Mouse (Mus musculus): ENCODE results near the gene Zeb2. TPM values are rescaled to one million over a fixed set of nuclear protein-coding genes. Genes with fewer than 3 reads are reported as not detected.

The Zeb2 gene
- polyA plus RNA-seq, 1 experiment from 2014 or later, result 84.3 TPM

- Histone ChIP-seq H3K9me3 (ENCODE audit: control insufficient read depth, low read length) (no peaks in the 10 kb centered on the region), H3K36me3 (ENCODE audit: control insufficient read depth, insufficient read depth, low read length) (no peaks in the 10 kb centered on the region), H3K4me1 (replicated peaks; ENCODE audit: control insufficient read depth, insufficient read depth, low read length) (peaks cover 11% of the 10 kb centered on the region), H3K27ac (ENCODE audit: low read length) (no peak overlapping the region), H3K4me3 (ENCODE audit: low read length) (no peak overlapping the region), H3K27me3 (ENCODE audit: control insufficient read depth, insufficient read depth, low read depth, low read length) (no peaks in the 10 kb centered on the region), H3K9ac (ENCODE audit: low read length) (no peak overlapping the region), H3K4me2 (ENCODE audit: low read depth, low read length) (no peak overlapping the region)
- ATAC-seq (ENCODE audit: low read depth), result no peak
- WGBS, result 44% methylated on average over 4 of the region's 4 CpGs
Observed at GRCm38 (mm10) chr2:45087208-45087607, 30.0 kb downstream of the Zeb2 start.

DNA sequence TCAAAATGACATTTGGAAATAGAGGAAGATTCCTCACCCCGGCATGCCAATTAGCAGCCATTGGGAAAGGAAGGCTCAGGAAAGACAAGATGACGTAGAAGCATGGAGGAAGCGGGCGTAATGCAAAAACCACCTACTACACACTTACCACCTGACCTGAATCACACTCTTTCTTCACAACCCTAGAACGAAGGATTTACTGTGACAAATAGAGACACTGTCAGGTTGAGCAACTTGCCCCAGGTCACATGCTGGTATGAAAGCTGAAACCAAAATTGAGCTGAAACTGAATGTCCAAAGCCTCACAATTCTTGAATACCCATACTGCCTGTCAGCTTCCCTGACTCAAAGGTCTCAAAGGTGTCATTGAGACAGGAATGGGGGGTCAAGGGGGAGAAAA lies 31.5 kb downstream of the Zeb2 start:
- Histone ChIP-seq H3K9ac (ENCODE audit: low read length) (no peak overlapping the region), H3K27me3 (ENCODE audit: control insufficient read depth, insufficient read depth, low read depth, low read length) (no peaks in the 10 kb centered on the region), H3K4me2 (ENCODE audit: low read depth, low read length) (no peak overlapping the region), H3K9me3 (ENCODE audit: control insufficient read depth, low read length) (no peaks in the 10 kb centered on the region), H3K27ac (ENCODE audit: low read length) (no peak overlapping the region), H3K4me3 (ENCODE audit: low read length) (no peak overlapping the region), H3K36me3 (ENCODE audit: control insufficient read depth, insufficient read depth, low read length) (no peaks in the 10 kb centered on the region), H3K4me1 (replicated peaks; ENCODE audit: control insufficient read depth, insufficient read depth, low read length) (peaks cover 13% of the 10 kb centered on the region)
- WGBS, result 85% methylated on average over 5 of the region's 5 CpGs
- ATAC-seq (ENCODE audit: low read depth), result no peak

DNA sequence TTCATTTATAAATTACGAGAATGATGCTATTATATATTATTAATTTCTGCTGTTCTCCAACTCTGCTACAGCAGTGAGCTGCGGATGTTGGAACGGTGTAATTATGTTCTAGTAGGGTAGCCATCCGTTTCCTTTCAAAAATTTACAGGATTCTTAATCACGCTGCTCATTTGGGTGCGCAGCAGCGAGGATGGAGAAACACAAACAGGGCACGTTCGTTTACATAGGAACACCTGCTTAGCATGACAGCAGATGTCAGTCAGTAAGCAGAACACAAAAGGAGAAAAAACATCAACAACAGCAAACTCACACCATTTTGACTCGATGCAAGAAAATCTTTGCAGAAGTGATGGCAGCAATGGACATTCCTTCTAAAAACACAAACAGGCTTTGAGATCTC lies 34.2 kb downstream of the Zeb2 start:
- peaks cover 4% of the 10 kb centered on the region; the same call in 1 of the 2 replicates for H3K4me1 ChIP-seq (replicated peaks; ENCODE audit: control insufficient read depth, insufficient read depth, low read length)
- H3K27me3 ChIP-seq (ENCODE audit: control insufficient read depth, insufficient read depth, low read depth, low read length), result no peaks in the 10 kb centered on the region
- 49% methylated on average over 10 of the region's 10 CpGs for WGBS
- H3K9ac ChIP-seq (ENCODE audit: low read length), result no peak overlapping the region
- no peak overlapping the region for H3K27ac ChIP-seq (ENCODE audit: low read length)
- no peaks in the 10 kb centered on the region for H3K9me3 ChIP-seq (ENCODE audit: control insufficient read depth, low read length)
- no peaks in the 10 kb centered on the region for H3K36me3 ChIP-seq (ENCODE audit: control insufficient read depth, insufficient read depth, low read length)
- no peak overlapping the region for H3K4me2 ChIP-seq (ENCODE audit: low read depth, low read length)
- no peak overlapping the region for H3K4me3 ChIP-seq (ENCODE audit: low read length)
- no peak for ATAC-seq (ENCODE audit: low read depth)

DNA sequence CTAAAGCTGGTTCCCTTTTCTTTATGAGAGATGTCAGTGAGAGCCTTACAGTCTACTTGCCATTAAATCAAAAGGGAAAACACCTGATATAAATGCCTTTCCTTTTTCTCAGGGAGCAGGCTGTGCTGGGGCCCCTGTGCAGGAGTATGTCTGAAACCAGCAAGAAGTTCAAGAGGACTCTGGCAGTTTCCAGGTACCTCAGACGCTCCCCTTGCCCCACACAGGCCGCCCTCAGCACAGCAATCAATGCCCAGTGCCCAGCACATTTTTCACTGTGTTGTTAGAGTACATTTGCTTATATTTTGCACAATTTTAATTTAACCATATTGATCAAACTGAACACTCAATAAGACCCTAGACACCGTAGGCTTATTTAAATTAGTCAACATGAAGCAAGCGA lies 35.6 kb downstream of the Zeb2 start:
- Histone ChIP-seq H3K27ac (ENCODE audit: low read length) (no peak overlapping the region), H3K4me1 (replicated peaks; ENCODE audit: control insufficient read depth, insufficient read depth, low read length) (peaks cover 4% of the 10 kb centered on the region; the same call in 1 of the 2 replicates), H3K9ac (ENCODE audit: low read length) (no peak overlapping the region), H3K27me3 (ENCODE audit: control insufficient read depth, insufficient read depth, low read depth, low read length) (no peaks in the 10 kb centered on the region), H3K4me3 (ENCODE audit: low read length) (no peak overlapping the region), H3K36me3 (ENCODE audit: control insufficient read depth, insufficient read depth, low read length) (no peaks in the 10 kb centered on the region; the same call in 1 of the 2 replicates), H3K4me2 (ENCODE audit: low read depth, low read length) (no peak overlapping the region), H3K9me3 (ENCODE audit: control insufficient read depth, low read length) (no peaks in the 10 kb centered on the region)
- no peak for ATAC-seq (ENCODE audit: low read depth)
- WGBS, result 78% methylated on average over 4 of the region's 4 CpGs

GRCm38 (mm10) chr2:45077938-45078487 lies 39.2 kb downstream of the Zeb2 start:
- Histone ChIP-seq H3K4me2 (ENCODE audit: low read depth, low read length) (no peak overlapping the region), H3K36me3 (ENCODE audit: control insufficient read depth, insufficient read depth, low read length) (no peaks in the 10 kb centered on the region; the same call in 1 of the 2 replicates), H3K4me3 (ENCODE audit: low read length) (no peak overlapping the region), H3K9ac (ENCODE audit: low read length) (no peak overlapping the region), H3K4me1 (replicated peaks; ENCODE audit: control insufficient read depth, insufficient read depth, low read length) (peaks cover 7% of the 10 kb centered on the region), H3K27me3 (ENCODE audit: control insufficient read depth, insufficient read depth, low read depth, low read length) (no peaks in the 10 kb centered on the region), H3K9me3 (ENCODE audit: control insufficient read depth, low read length) (no peaks in the 10 kb centered on the region), H3K27ac (ENCODE audit: low read length) (no peak overlapping the region)
- ATAC-seq (ENCODE audit: low read depth), result peak; percentile 26; the same call in 1 of the 2 replicates
- 46% methylated on average over 3 of the region's 3 CpGs for WGBS

DNA sequence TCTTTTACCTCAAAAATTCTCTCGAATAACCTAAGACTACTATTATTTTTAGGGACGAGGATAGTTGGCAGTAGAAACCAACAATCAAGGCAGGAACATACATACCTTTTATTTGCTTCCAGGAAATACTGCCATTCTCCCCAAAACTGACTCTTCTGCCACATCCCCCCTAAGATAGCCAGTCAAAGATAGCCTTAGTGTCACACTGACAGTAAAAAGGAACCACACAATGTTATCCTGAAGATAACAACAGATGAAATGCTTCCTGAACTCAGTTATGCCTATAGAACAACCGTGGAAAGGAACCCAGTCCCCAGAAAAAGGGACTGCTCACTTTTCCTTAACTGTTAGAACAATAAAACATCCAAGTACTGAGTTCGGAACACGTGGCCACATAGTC lies 39.8 kb downstream of the Zeb2 start:
- Histone ChIP-seq H3K4me1 (replicated peaks; ENCODE audit: control insufficient read depth, insufficient read depth, low read length) (peaks cover 10% of the 10 kb centered on the region), H3K4me2 (ENCODE audit: low read depth, low read length) (no peak overlapping the region), H3K9me3 (ENCODE audit: control insufficient read depth, low read length) (no peaks in the 10 kb centered on the region), H3K27me3 (ENCODE audit: control insufficient read depth, insufficient read depth, low read depth, low read length) (no peaks in the 10 kb centered on the region), H3K9ac (ENCODE audit: low read length) (no peak overlapping the region), H3K36me3 (ENCODE audit: control insufficient read depth, insufficient read depth, low read length) (no peaks in the 10 kb centered on the region; the same call in 1 of the 2 replicates), H3K4me3 (ENCODE audit: low read length) (no peak overlapping the region), H3K27ac (ENCODE audit: low read length) (no peak overlapping the region)
- ATAC-seq (ENCODE audit: low read depth), result no peak
- WGBS, result 80% methylated on average over 5 of the region's 5 CpGs

DNA sequence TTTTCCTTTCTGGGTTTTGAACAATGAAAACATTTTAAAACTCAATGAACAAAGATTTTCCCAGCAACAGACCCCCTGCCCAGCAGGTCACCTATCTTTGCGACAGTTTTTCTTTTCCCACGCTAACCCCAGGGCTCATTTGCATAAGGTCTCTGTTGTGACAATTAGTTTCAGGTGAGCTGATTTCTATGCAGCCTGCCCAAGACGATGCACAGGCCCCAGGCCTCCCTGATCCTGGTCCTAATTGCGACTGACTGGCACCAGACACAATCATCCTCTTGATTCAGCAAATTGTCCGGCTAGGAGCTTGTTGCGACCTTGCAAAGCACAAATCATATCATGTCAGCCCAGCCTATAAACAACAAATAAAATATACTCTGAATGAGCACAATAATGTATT lies 44.2 kb downstream of the Zeb2 start:
- 62% methylated on average over 6 of the region's 6 CpGs for whole genome bisulfite sequencing

DNA sequence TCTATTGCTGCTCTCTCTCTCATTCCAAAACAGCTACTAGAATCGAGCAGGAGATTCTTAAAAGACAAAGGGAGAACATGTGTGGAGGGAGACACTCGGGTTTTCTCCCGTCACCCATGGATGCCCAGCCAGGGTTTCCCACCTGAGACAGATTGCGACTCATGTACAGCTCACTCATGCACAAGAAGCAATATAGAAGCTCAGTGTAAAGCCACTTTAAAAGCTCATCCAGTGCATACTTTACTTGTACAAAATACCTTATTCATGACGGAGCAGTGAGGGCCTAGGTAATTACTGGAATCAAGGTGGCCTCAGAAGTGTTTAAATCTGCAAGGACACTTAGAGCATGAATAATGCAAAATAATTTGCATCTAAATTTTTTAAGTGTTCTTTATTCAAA lies 45.9 kb downstream of the Zeb2 start:
- Histone ChIP-seq H3K4me3 (ENCODE audit: low read length) (no peak overlapping the region), H3K27me3 (ENCODE audit: control insufficient read depth, insufficient read depth, low read depth, low read length) (no peaks in the 10 kb centered on the region), H3K9me3 (ENCODE audit: control insufficient read depth, low read length) (no peaks in the 10 kb centered on the region), H3K27ac (ENCODE audit: low read length) (peak overlapping the region; percentile 71), H3K4me2 (ENCODE audit: low read depth, low read length) (no peak overlapping the region), H3K4me1 (replicated peaks; ENCODE audit: control insufficient read depth, insufficient read depth, low read length) (peaks cover 20% of the 10 kb centered on the region), H3K9ac (ENCODE audit: low read length) (peak overlapping the region; percentile 17; the same call in 1 of the 2 replicates), H3K36me3 (ENCODE audit: control insufficient read depth, insufficient read depth, low read length) (peaks cover 2% of the 10 kb centered on the region; the same call in 1 of the 2 replicates)
- no peak for ATAC-seq (ENCODE audit: low read depth)
- 48% methylated on average over 5 of the region's 5 CpGs for WGBS

More for the DNA sequence above, 44.2 kb downstream of the Zeb2 start:
- no peaks in the 10 kb centered on the region for H3K27me3 ChIP-seq (ENCODE audit: control insufficient read depth, insufficient read depth, low read depth, low read length)
- H3K9ac ChIP-seq (ENCODE audit: low read length), result no peak overlapping the region
- H3K4me3 ChIP-seq (ENCODE audit: low read length), result no peak overlapping the region
- H3K4me1 ChIP-seq (replicated peaks; ENCODE audit: control insufficient read depth, insufficient read depth, low read length), result peaks cover 20% of the 10 kb centered on the region
- peaks cover 2% of the 10 kb centered on the region; the same call in 1 of the 2 replicates for H3K36me3 ChIP-seq (ENCODE audit: control insufficient read depth, insufficient read depth, low read length)
- H3K4me2 ChIP-seq (ENCODE audit: low read depth, low read length), result no peak overlapping the region
- no peak for ATAC-seq (ENCODE audit: low read depth)
- H3K9me3 ChIP-seq (ENCODE audit: control insufficient read depth, low read length), result no peaks in the 10 kb centered on the region
- peak overlapping the region; percentile 28; the same call in 1 of the 2 replicates for H3K27ac ChIP-seq (ENCODE audit: low read length)

DNA sequence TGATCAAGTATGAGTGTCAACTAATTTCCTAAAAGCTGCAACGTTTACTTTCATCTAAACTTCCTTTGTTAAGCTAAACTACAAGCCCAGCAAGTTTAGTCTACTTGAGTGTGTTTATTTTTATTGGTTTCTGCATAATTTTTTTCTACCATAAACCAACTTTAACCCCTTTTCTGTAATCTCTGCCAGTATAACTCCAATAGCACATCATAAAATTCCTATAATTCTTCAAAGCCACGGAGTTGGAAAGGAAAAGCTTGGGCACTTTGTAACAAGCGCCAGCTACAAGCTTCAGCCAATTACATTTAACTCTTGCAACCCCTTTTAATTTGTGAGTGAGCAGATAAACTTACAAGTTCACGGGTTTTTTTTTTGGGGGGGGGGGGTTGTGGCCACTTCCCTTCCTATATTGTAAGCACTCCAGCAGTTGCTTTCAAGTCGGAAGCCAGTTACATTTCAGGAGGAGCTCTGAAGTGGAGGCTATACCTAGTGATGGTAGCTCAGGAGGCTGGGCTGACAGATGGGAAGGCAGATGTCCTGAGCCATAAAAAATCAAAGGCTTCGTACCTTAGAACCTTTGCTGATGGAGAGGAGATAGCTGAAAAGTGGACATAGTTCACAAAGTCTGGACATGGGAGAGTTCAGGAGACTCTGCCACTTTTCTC lies 46.5 kb downstream of the Zeb2 start:
- ATAC-seq (ENCODE audit: low read depth), result peak; percentile 79
- peaks cover 4% of the 10 kb centered on the region; the same call in 1 of the 2 replicates for H3K36me3 ChIP-seq (ENCODE audit: control insufficient read depth, insufficient read depth, low read length)
- H3K4me3 ChIP-seq (ENCODE audit: low read length), result no peak overlapping the region
- H3K4me2 ChIP-seq (ENCODE audit: low read depth, low read length), result no peak overlapping the region
- no peaks in the 10 kb centered on the region for H3K27me3 ChIP-seq (ENCODE audit: control insufficient read depth, insufficient read depth, low read depth, low read length)
- H3K27ac ChIP-seq (ENCODE audit: low read length), result peak overlapping the region; percentile 71
- H3K9ac ChIP-seq (ENCODE audit: low read length), result peak overlapping the region; percentile 17; the same call in 1 of the 2 replicates
- H3K4me1 ChIP-seq (replicated peaks; ENCODE audit: control insufficient read depth, insufficient read depth, low read length), result peaks cover 20% of the 10 kb centered on the region
- H3K9me3 ChIP-seq (ENCODE audit: control insufficient read depth, low read length), result no peaks in the 10 kb centered on the region
- WGBS, result 21% methylated on average over 6 of the region's 6 CpGs
